Mouse (Mus musculus) cerebellum, adult 2 months (tissue): ENCODE data around the gene Ankrd9. TPM values are rescaled to one million over a fixed set of nuclear protein-coding genes. Genes with fewer than 3 reads are reported as not detected.
A peak's percentile ranks its signal among the peaks of the same experiment; 100 is the strongest.

Source experiments
- DNase-seq, 2 experiments: peaks; one replicate each; pipeline ENCODE4 v3.0.0; 2021
- H3K27ac ChIP-seq: fragments of 200-500 bp; 2 replicates; pipeline ENCODE4 v1.5.1; 2012; ENCODE audit warnings: low read length, control low read depth, inconsistent platforms; ENCODE audit not compliant: insufficient read depth
- H3K27me3 ChIP-seq: fragments of 200-500 bp; 2 replicates; pipeline ENCODE4 v1.6.1; 2012; ENCODE audit warnings: inconsistent platforms, mild to moderate bottlenecking, low read length, moderate library complexity; ENCODE audit not compliant: control insufficient read depth, insufficient read depth
- H3K4me1 ChIP-seq: fragments of 200-500 bp; 2 replicates; pipeline ENCODE4 v1.6.1; 2011; ENCODE audit warnings: low read length; ENCODE audit not compliant: control insufficient read depth, insufficient read depth
- H3K4me3 ChIP-seq: fragments of 200-500 bp; replicated peaks from 2 replicates; pipeline ENCODE3; 2011; ENCODE audit warnings: mild to moderate bottlenecking, low read depth, low read length, control low read depth; ENCODE audit not compliant: insufficient read depth
- CTCF ChIP-seq: fragments of 200-500 bp; IDR thresholded peaks from 2 replicates; pipeline ENCODE4 v1.5.1; 2011; ENCODE audit warnings: low read depth, mild to moderate bottlenecking, control low read depth, low read length, moderate library complexity, borderline replicate concordance; ENCODE audit not compliant: insufficient read depth
- POLR2A ChIP-seq: fragments of 200-500 bp; IDR thresholded peaks from 2 replicates; pipeline ENCODE4 v1.6.1; 2011; ENCODE audit warnings: low read length, control low read depth, borderline replicate concordance; ENCODE audit not compliant: insufficient read depth
- WGBS: fragments of 180-500 bp; shearing (Covaris S2); methylation state at CpG from one replicate; pipeline ENCODE4 v1.1.7; 2018; 5-methylcytosine and 5-hydroxymethylcytosine counted together
- polyA plus RNA-seq: library from polyadenylated mRNA; depleted of rRNA; stranded (reverse); fragments of >200 nt; gene quantifications from 2 replicates; pipeline ENCODE4 v1.2.3, GENCODE M21; 2012

Ankrd9 gene
- polyA plus RNA-seq, 1 experiment = 53.3 TPM

DNA sequence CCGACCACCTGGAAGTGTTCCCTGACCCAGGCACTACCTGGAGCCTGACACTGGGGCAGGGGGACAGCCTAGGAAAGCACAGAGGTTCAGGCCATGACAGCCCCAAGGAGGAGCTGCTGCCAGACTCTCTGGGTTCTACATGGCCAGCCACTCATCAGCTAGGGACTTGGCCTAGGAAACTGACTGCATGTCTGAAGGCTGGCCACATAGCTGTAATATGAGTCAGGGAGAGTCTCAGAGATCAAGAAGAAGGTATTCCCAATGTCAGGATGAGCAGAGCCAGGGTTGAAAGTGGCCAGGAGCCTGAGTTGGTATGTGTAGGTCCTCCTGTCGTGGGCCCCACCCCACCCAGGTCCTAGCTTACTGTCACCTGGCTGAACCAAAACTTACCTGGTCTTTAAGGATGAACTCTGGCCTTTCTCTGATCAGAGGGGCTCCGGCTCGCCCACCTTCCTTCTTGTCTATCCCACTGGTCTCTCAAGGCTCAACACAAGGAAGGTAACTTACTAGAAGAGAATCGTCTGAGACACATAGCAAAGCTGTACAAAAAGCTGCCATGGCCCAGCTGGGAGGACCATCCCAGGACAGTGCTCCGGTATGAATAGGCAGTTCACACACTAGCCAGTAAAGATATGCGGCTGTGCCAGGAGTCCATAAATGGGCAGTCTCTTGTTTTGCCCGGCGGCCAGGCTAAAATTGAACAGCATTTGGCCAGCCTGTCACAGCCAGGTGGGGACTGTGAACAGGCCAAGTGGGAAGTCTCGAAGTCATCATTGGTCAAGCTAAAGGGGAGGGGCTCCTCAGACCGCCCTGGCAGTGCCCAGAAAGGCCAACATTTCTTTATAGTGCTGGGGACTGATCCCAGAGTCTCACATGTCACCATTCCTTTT lies 7.9 kb upstream of the Ankrd9 start:
- WGBS = 50% methylated on average over 11 of the region's 11 CpGs
- TF ChIP-seq POLR2A (no peak), CTCF (no peak)
- no peak for DNase-seq
- no peak overlapping the region for H3K4me3 ChIP-seq
- H3K27me3 ChIP-seq = no peaks in the 10 kb centered on the region
- peaks cover 9% of the 10 kb centered on the region; the same call in 1 of the 2 replicates for H3K4me1 ChIP-seq
- no peak overlapping the region for H3K27ac ChIP-seq

DNA sequence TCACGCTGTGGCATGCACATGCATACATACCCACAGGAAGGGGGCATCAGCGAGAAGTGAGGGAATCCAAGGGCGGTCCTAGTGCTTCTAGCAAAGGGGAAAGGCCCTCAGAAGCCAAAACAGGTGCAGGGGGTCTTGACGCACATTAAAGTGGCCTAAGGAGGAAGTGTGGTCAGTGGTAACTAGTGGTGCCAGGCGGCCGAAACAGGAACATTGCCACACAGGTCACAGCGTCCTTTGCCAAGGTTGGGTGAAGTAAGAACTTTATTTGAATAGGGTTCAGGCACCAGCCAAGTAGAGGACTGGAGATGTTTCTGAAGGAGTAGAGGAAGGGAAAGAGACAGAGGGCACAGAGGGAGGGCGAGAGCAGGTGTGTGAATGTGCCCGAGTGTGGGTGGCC lies 6.3 kb upstream of the Ankrd9 start:
- WGBS = 88% methylated on average over 9 of the region's 9 CpGs
- H3K4me3 ChIP-seq = no peak overlapping the region
- TF ChIP-seq CTCF = no peak
- TF ChIP-seq POLR2A = no peak
- H3K27ac ChIP-seq = no peak overlapping the region
- DNase-seq = no peak
- H3K4me1 ChIP-seq = peaks cover 9% of the 10 kb centered on the region; the same call in 1 of the 2 replicates
- H3K27me3 ChIP-seq = no peaks in the 10 kb centered on the region

DNA sequence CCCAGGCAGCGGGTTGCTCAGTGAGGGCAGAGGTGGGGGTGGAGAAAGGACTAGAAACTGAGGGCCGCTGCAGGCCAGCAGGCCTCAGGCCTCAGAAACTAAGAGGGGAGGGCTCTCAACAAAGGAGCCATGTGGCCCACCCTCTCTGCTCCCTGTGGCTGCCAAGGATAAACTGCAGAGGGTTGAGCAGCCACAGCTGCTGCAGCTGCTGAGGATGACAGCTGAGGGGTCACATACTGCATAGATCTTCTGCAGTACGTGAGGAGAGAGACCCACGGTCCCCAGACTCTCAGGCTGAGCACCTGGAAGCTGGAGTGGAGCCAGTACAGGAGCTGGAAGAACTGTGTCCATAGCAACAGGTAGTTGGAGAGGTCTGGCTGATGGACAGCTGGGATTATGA lies 5.8 kb upstream of the Ankrd9 start:
- H3K27me3 ChIP-seq = no peaks in the 10 kb centered on the region
- H3K4me3 ChIP-seq = no peak overlapping the region
- TF ChIP-seq POLR2A (no peak), CTCF (no peak)
- H3K4me1 ChIP-seq = peaks cover 9% of the 10 kb centered on the region; the same call in 1 of the 2 replicates
- no peak overlapping the region for H3K27ac ChIP-seq
- WGBS = 78% methylated on average over 4 of the region's 4 CpGs
- no peak for DNase-seq

DNA sequence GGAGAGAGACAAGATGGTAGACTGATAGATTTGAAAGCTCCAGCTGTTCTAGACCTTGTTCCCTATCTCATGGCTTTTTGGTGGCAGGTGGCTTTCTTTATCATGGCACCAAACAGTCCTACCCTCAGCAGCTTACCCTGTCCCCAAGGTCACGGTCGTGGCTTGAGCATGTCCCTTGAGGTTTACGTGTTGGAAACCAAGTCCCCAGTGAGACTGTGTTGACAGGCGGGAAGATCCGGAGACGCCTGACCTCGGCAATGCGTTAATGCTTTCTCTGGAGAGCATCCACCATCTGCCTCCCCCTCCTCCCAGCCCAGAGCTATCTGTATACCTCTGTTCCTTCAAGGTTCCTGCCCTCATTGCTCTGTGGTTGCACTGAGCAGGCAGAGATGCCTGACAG lies 4.9 kb upstream of the Ankrd9 start:
- Histone ChIP-seq H3K27me3 (no peaks in the 10 kb centered on the region), H3K27ac (no peak overlapping the region), H3K4me1 (peaks cover 9% of the 10 kb centered on the region; the same call in 1 of the 2 replicates), H3K4me3 (no peak overlapping the region)
- 81% methylated on average over 8 of the region's 8 CpGs for WGBS
- TF ChIP-seq POLR2A = no peak
- no peak for TF ChIP-seq CTCF
- no peak for DNase-seq

- 87% methylated on average over 8 of the region's 8 CpGs for WGBS
- H3K27ac ChIP-seq = no peak overlapping the region
- H3K4me1 ChIP-seq = peaks cover 9% of the 10 kb centered on the region; the same call in 1 of the 2 replicates
- H3K4me3 ChIP-seq = no peak overlapping the region
- DNase-seq = no peak
- H3K27me3 ChIP-seq = no peaks in the 10 kb centered on the region
- TF ChIP-seq POLR2A = no peak
These were observed 4.2 kb upstream of the Ankrd9 start for GRCm38 (mm10) chr12:110983083-110983482.

DNA sequence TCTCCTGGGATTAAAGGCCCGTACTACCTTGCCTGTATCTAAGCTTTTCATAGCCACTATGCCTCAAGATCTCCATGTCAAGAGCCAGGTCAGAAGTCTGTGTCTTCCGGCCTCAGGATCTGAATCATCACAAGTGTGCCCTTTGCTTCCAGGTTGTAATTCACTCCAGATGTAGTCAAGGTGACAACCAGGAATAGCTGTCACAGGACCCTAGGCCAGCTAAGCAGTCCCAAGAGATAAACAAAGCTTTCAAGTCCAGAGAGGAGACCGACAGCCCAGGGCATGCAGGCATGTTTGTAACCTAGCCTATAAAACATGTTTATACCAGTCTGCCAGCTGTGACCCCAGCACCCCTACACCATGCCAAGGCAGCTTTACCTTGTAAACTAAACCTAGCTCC lies 2.9 kb upstream of the Ankrd9 start:
- no peak for TF ChIP-seq CTCF
- no peak for TF ChIP-seq POLR2A
- no peak for DNase-seq
- WGBS = 88% methylated on average over 3 of the region's 3 CpGs
- H3K4me1 ChIP-seq = peaks cover 10% of the 10 kb centered on the region
- no peak overlapping the region for H3K4me3 ChIP-seq
- H3K27ac ChIP-seq = no peak overlapping the region
- H3K27me3 ChIP-seq = no peaks in the 10 kb centered on the region

- TF ChIP-seq CTCF (no peak), POLR2A (no peak)
- no peak overlapping the region for H3K4me3 ChIP-seq
- DNase-seq = no peak
- H3K27me3 ChIP-seq = no peaks in the 10 kb centered on the region
- WGBS = 89% methylated on average over 3 of the region's 3 CpGs
- no peak overlapping the region for H3K27ac ChIP-seq
- peaks cover 27% of the 10 kb centered on the region for H3K4me1 ChIP-seq
These were observed 968 bp upstream of the Ankrd9 start for GRCm38 (mm10) chr12:110979808-110980207.

DNA sequence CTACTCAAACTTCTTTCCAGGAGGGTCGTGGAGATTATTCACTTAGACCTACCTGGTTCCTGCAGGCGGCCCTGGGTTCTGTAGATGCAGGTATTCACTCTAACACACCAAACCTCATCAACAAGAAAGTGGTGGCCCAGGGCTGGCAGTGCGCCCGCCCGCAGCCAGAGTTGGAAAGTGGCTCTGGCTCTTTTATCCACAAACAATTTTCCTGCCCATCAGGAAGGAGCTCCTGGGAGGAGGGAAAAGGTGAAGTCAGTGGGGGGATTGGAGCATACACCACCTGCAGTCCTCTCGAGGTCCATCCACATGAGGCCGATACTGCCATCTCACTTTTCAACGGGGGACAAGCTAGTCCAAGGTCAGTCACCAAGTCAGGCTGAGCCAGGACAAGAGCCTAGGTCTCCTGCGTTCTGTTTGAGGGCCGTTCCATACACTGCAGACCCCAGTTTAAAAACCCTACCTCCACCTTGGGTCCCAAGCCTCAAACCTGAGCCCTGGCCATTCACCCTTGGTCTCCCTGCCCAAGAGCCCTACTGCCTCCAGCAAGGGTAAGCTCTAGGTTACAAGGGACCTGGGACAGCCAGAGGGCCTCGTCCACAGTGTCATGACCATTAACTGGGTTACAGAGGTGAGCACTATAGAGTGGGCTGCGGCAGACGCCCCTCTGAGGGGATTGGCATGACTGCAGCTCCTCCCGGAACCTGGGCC lies 789 bp downstream of the Ankrd9 start:
- H3K4me3 ChIP-seq = peak overlapping the region; percentile 92
- peak overlapping the region; percentile 97 for H3K27ac ChIP-seq
- no peak for TF ChIP-seq POLR2A
- TF ChIP-seq CTCF = no peak
- H3K27me3 ChIP-seq = no peaks in the 10 kb centered on the region
- H3K4me1 ChIP-seq = peaks cover 40% of the 10 kb centered on the region
- WGBS = 19% methylated on average over 14 of the region's 14 CpGs
- peak; percentile 67 to 70 for DNase-seq
